Mouse (Mus musculus) small intestine, adult 2 months (tissue): ENCODE measurements around the gene Ptpra. TPM values are rescaled to one million over a fixed set of nuclear protein-coding genes. Genes with fewer than 3 reads are reported as not detected.

Experiments
- H3K27ac ChIP-seq: fragments of 200-500 bp; 2 replicates; pipeline ENCODE4 v1.5.1; 2012; ENCODE audit warnings: low read depth, low read length, control low read depth, inconsistent platforms; ENCODE audit not compliant: insufficient read depth
- H3K27me3 ChIP-seq: fragments of 200-500 bp; 2 replicates; pipeline ENCODE4 v1.6.1; 2012; ENCODE audit warnings: mild to moderate bottlenecking, moderate library complexity, low read length, inconsistent platforms; ENCODE audit not compliant: control insufficient read depth, insufficient read depth
- H3K36me3 ChIP-seq: fragments of 200-500 bp; 2 replicates; pipeline ENCODE4 v1.6.1; 2012; ENCODE audit warnings: mild to moderate bottlenecking, low read length, control low read depth, inconsistent platforms; ENCODE audit not compliant: control insufficient read depth, insufficient read depth
- H3K4me1 ChIP-seq: fragments of 200-500 bp; 2 replicates; pipeline ENCODE4 v1.6.1; 2012; ENCODE audit warnings: low read length, inconsistent platforms, mixed read lengths; ENCODE audit not compliant: control insufficient read depth, insufficient read depth, insufficient read length
- H3K4me3 ChIP-seq: fragments of 200-500 bp; 2 replicates; pipeline ENCODE4 v1.5.1; 2012; ENCODE audit warnings: low read depth, mild to moderate bottlenecking, control low read depth, inconsistent platforms, low read length, moderate library complexity
- CTCF ChIP-seq: fragments of 200-500 bp; IDR thresholded peaks from 2 replicates; pipeline ENCODE4 v1.5.1; 2012; ENCODE audit warnings: low read depth, mild to moderate bottlenecking, control low read depth, inconsistent platforms, low read length, moderate library complexity, mixed read lengths; ENCODE audit not compliant: insufficient replicate concordance, insufficient read length; ENCODE audit errors: extremely low read depth
- POLR2A ChIP-seq: fragments of 200-500 bp; IDR thresholded peaks from 2 replicates; pipeline ENCODE4 v1.6.1; 2012; ENCODE audit warnings: low read depth, mild to moderate bottlenecking, control low read depth, inconsistent platforms, low read length, moderate library complexity
- WGBS: fragments of 180-500 bp; shearing (Covaris S2); methylation state at CpG from one replicate; pipeline ENCODE4 v1.1.7; 2018; 5-methylcytosine and 5-hydroxymethylcytosine counted together
- polyA plus RNA-seq: library from polyadenylated mRNA; depleted of rRNA; stranded (reverse); fragments of >200 nt; gene quantifications from 2 replicates; pipeline ENCODE4 v1.2.3, GENCODE M21; 2012; rRNA removed

Gene Ptpra
- polyA plus RNA-seq, 1 experiment, result 21.8 TPM

GRCm38 (mm10) chr2:130598399-130598798 lies 148.3 kb downstream of the Ptpra start:
- TF ChIP-seq CTCF, result no peak
- TF ChIP-seq POLR2A, result no peak
- no peaks in the 10 kb centered on the region for H3K27me3 ChIP-seq
- H3K27ac ChIP-seq, result no peak overlapping the region
- H3K4me3 ChIP-seq, result no peak overlapping the region
- WGBS, result 78% methylated on average over 3 of the region's 3 CpGs
- H3K36me3 ChIP-seq, result peaks cover 31% of the 10 kb centered on the region
- no peaks in the 10 kb centered on the region for H3K4me1 ChIP-seq

GRCm38 (mm10) chr2:130602195-130602594 lies 152.1 kb downstream of the Ptpra start:
- Histone ChIP-seq H3K27ac (no peak overlapping the region), H3K4me3 (no peak overlapping the region), H3K27me3 (no peaks in the 10 kb centered on the region), H3K4me1 (no peaks in the 10 kb centered on the region), H3K36me3 (peaks cover 25% of the 10 kb centered on the region)
- WGBS, result 92% methylated on average over 4 of the region's 4 CpGs
- no peak for TF ChIP-seq CTCF
- no peak for TF ChIP-seq POLR2A

Other genes starting within 250 kb of the Ptpra start
- 15.5 and 15.8 TPM in 2 replicates for gene Nop56, start 175.8 kb upstream of the Ptpra start, polyA plus RNA-seq
- 170 and 242 TPM in 2 replicates for gene Idh3b, start 165.7 kb upstream of the Ptpra start, polyA plus RNA-seq
- 1.2 and 1.3 TPM in 2 replicates for gene Ebf4, start 155.1 kb upstream of the Ptpra start, polyA plus RNA-seq
- gene Cpxm1, start 52.7 kb upstream of the Ptpra start, polyA plus RNA-seq, result 2.2 and 2.9 TPM in 2 replicates
- gene Gm28372, start 45.0 kb upstream of the Ptpra start, polyA plus RNA-seq, result not detected in 2 replicates
- gene 1700020A23Rik, start 45.0 kb upstream of the Ptpra start, polyA plus RNA-seq, result not detected in 2 replicates
- gene Tmem239, start 43.8 kb upstream of the Ptpra start, polyA plus RNA-seq, result not detected in 2 replicates
- gene Vps16, start 25.9 kb upstream of the Ptpra start, polyA plus RNA-seq, result 22.5 and 38.8 TPM in 2 replicates
- 8.5 and 11.6 TPM in 2 replicates for gene Pced1a, start 25.6 kb upstream of the Ptpra start, polyA plus RNA-seq
- gene Mrps26, start 113.5 kb downstream of the Ptpra start, polyA plus RNA-seq, result 38.0 and 82.5 TPM in 2 replicates
- gene Oxt, start 125.9 kb downstream of the Ptpra start, polyA plus RNA-seq, result not detected in 2 replicates
- gene Avp, start 132.3 kb downstream of the Ptpra start, polyA plus RNA-seq, result not detected in 2 replicates
- gene Fastkd5, start 179.7 kb downstream of the Ptpra start, polyA plus RNA-seq, result 0.70 and 0.74 TPM in 2 replicates
- gene Ubox5, start 179.8 kb downstream of the Ptpra start, polyA plus RNA-seq, result 2.0 and 3.4 TPM in 2 replicates
- 27.0 and 50.3 TPM in 2 replicates for gene Lzts3, start 192.5 kb downstream of the Ptpra start, polyA plus RNA-seq
- gene Ddrgk1, start 214.4 kb downstream of the Ptpra start, polyA plus RNA-seq, result 29.3 and 55.9 TPM in 2 replicates
- 9.5 and 16.2 TPM in 2 replicates for gene Itpa, start 217.3 kb downstream of the Ptpra start, polyA plus RNA-seq
- 0.47 and 6.0 TPM in 2 replicates for gene Slc4a11, start 247.2 kb downstream of the Ptpra start, polyA plus RNA-seq